Mouse (Mus musculus) megakaryocyte-erythroid progenitor cell, adult 5-6 weeks (primary cell): ENCODE results near the gene Slc16a12. TPM values are rescaled to one million over a fixed set of nuclear protein-coding genes. Genes with fewer than 3 reads are reported as not detected.
"Not testable (repeated sequence)": the region's sequence is repeated elsewhere in the genome, so short reads cannot be mapped to it uniquely, and the experiment has no call there.

ENCODE experiments used
- ATAC-seq: replicated peaks from 2 replicates; pipeline ENCODE4 v1.8.0; 2016; ENCODE audit warnings: mild to moderate bottlenecking, inconsistent platforms; ENCODE audit not compliant: severe bottlenecking, poor library complexity, low FRiP score, low TSS enrichment
- total RNA-seq, 2 experiments: library from RNA; stranded (forward) in 1 of 2; stranded (reverse) in 1 of 2; fragments of 200-1000, 215-1000 nt in 1 of 2; fragments of >200 nt in 1 of 2; fragmentation: Nextera tagmentation in 1 of 2; gene quantifications; 2 replicates each; pipeline ENCODE4 v1.2.3; 2014 to 2017

Gene Slc16a12
- total RNA-seq, 2 experiments from 2014 or later: not detected

- ATAC-seq: no peak
Observed at GRCm38 (mm10) chr19:34691402-34691801, 55.7 kb downstream of the Slc16a12 start.

GRCm38 (mm10) chr19:34685530-34685929, 61.6 kb downstream of the Slc16a12 start:
- ATAC-seq: no peak

- ATAC-seq: 0 out of 2 replicates have a peak, but pooled peaks have one; percentile 34
Observed at GRCm38 (mm10) chr19:34684857-34685256, 62.2 kb downstream of the Slc16a12 start.

- no peak for ATAC-seq
Observed at GRCm38 (mm10) chr19:34678428-34678827, 68.7 kb downstream of the Slc16a12 start.

- no peak for ATAC-seq
Observed at GRCm38 (mm10) chr19:34673476-34673875, 73.6 kb downstream of the Slc16a12 start.

GRCm38 (mm10) chr19:34666127-34666526, 81.0 kb downstream of the Slc16a12 start:
- ATAC-seq: peak; percentile 42; the same call in 1 of the 2 replicates

GRCm38 (mm10) chr19:34662740-34663139, 84.3 kb downstream of the Slc16a12 start:
- ATAC-seq: peak; percentile 48; the same call in 1 of the 2 replicates

- ATAC-seq: peak; percentile 94
Observed at GRCm38 (mm10) chr19:34662067-34662507, 85.0 kb downstream of the Slc16a12 start.

GRCm38 (mm10) chr19:34656511-34657298, 90.4 kb downstream of the Slc16a12 start:
- ATAC-seq: peak; percentile 99

GRCm38 (mm10) chr19:34655227-34655805, 91.8 kb downstream of the Slc16a12 start:
- ATAC-seq: no peak

GRCm38 (mm10) chr19:34650997-34651396, 96.1 kb downstream of the Slc16a12 start:
- ATAC-seq: peak; percentile 56; the same call in 1 of the 2 replicates

- peak; percentile 36; the same call in 1 of the 2 replicates for ATAC-seq
Observed at GRCm38 (mm10) chr19:34650276-34650675, 96.8 kb downstream of the Slc16a12 start.

GRCm38 (mm10) chr19:34647630-34648029, 99.5 kb downstream of the Slc16a12 start:
- not testable (repeated sequence) for ATAC-seq

- no peak for ATAC-seq
Observed at GRCm38 (mm10) chr19:34642616-34643015, 104.5 kb downstream of the Slc16a12 start.

- peak; percentile 31; the same call in 1 of the 2 replicates for ATAC-seq
Observed at GRCm38 (mm10) chr19:34640623-34641022, 106.5 kb downstream of the Slc16a12 start, which contains the start of the genes Ifit1bl2 and Ifit1. Gene Ifit1bl2 (minus strand): TSS chr19:34640743. Gene Ifit1 (plus strand): TSS chr19:34640871.

- peak; percentile 87; the same call in 1 of the 2 replicates for ATAC-seq
Observed at GRCm38 (mm10) chr19:34636933-34637557, 110.0 kb downstream of the Slc16a12 start.

GRCm38 (mm10) chr19:34633484-34633883, 113.6 kb downstream of the Slc16a12 start:
- ATAC-seq: no peak

GRCm38 (mm10) chr19:34631487-34631886, 115.6 kb downstream of the Slc16a12 start:
- no peak for ATAC-seq

- no peak for ATAC-seq
Observed at GRCm38 (mm10) chr19:34627496-34627895, 119.6 kb downstream of the Slc16a12 start.

- no peak for ATAC-seq
Observed at GRCm38 (mm10) chr19:34624663-34625062, 122.4 kb downstream of the Slc16a12 start.
